Mouse (Mus musculus) hindbrain, embryonic 16.5 days (tissue): ENCODE measurements around the gene Hrct1. TPM values are rescaled to one million over a fixed set of nuclear protein-coding genes. Genes with fewer than 3 reads are reported as not detected.

ENCODE experiments used
- polyA plus RNA-seq: library from polyadenylated mRNA; unstranded; fragments of >200 nt; fragmentation: Nextera tagmentation; extraction: Ambion mirVana; gene quantifications from 2 replicates; pipeline ENCODE4 v1.2.1, GENCODE M21; 2015

Gene Hrct1
- polyA plus RNA-seq, 1 experiment from 2014 or later, result 0.75 TPM

Other genes with a start within 250 kb of the Hrct1 start
- not detected in 2 replicates for gene Sit1, start 243.5 kb upstream of the Hrct1 start, polyA plus RNA-seq
- 83.6 and 99.8 TPM in 2 replicates for gene Ccdc107, start 234.3 kb upstream of the Hrct1 start, polyA plus RNA-seq
- gene Arhgef39, start 227.5 kb upstream of the Hrct1 start, polyA plus RNA-seq, result 8.2 and 10.7 TPM in 2 replicates
- 0.23 and 0.47 TPM in 2 replicates for gene Car9, start 220.2 kb upstream of the Hrct1 start, polyA plus RNA-seq
- 10.6 and 41.1 TPM in 2 replicates for gene Tpm2, start 203.4 kb upstream of the Hrct1 start, polyA plus RNA-seq
- gene Creb3, start 164.9 kb upstream of the Hrct1 start, polyA plus RNA-seq, result 90.8 and 94.1 TPM in 2 replicates
- 56.2 and 61.1 TPM in 2 replicates for gene Tln1, start 164.5 kb upstream of the Hrct1 start, polyA plus RNA-seq
- 17.8 and 23.5 TPM in 2 replicates for gene Rgp1, start 148.5 kb upstream of the Hrct1 start, polyA plus RNA-seq
- 54.0 and 59.3 TPM in 2 replicates for gene Gba2, start 148.3 kb upstream of the Hrct1 start, polyA plus RNA-seq
- 0.71 and 0.94 TPM in 2 replicates for gene Msmp, start 142.7 kb upstream of the Hrct1 start, polyA plus RNA-seq
- 10.8 and 12.6 TPM in 2 replicates for gene Npr2, start 95.3 kb upstream of the Hrct1 start, polyA plus RNA-seq
- gene Spag8, start 73.6 kb upstream of the Hrct1 start, polyA plus RNA-seq, result 9.3 and 10.3 TPM in 2 replicates
- gene Hint2, start 70.7 kb upstream of the Hrct1 start, polyA plus RNA-seq, result 68.7 and 77.8 TPM in 2 replicates
- 12.0 and 13.9 TPM in 2 replicates for gene Tmem8b, start 58.2 kb upstream of the Hrct1 start, polyA plus RNA-seq
- gene Fam221b, start 58.0 kb upstream of the Hrct1 start, polyA plus RNA-seq, result 1.5 and 2.0 TPM in 2 replicates
- gene Olfr70, start 26.4 kb upstream of the Hrct1 start, polyA plus RNA-seq, result 0.06 TPM in 1 of 2 replicates, not detected in the other
- 0.11 TPM in 1 of 2 replicates, not detected in the other for gene Olfr71, start 16.9 kb upstream of the Hrct1 start, polyA plus RNA-seq
- 0.04 TPM in 1 of 2 replicates, not detected in the other for gene Spaar, start 2.8 kb downstream of the Hrct1 start, polyA plus RNA-seq
- gene Olfr159, start 43.8 kb downstream of the Hrct1 start, polyA plus RNA-seq, result not detected in 2 replicates
- gene Olfr156, start 96.7 kb downstream of the Hrct1 start, polyA plus RNA-seq, result not detected in 2 replicates
- not detected in 2 replicates for gene Olfr157, start 113.0 kb downstream of the Hrct1 start, polyA plus RNA-seq
- not detected in 2 replicates for gene Olfr155, start 124.4 kb downstream of the Hrct1 start, polyA plus RNA-seq
- gene Reck, start 148.3 kb downstream of the Hrct1 start, polyA plus RNA-seq, result 4.9 and 5.4 TPM in 2 replicates
- 32.5 and 39.4 TPM in 2 replicates for gene Glipr2, start 230.2 kb downstream of the Hrct1 start, polyA plus RNA-seq